Mouse (Mus musculus) hindbrain, embryonic 14.5 days (tissue): ENCODE measurements around the gene Vwa2. TPM values are rescaled to one million over a fixed set of nuclear protein-coding genes. Genes with fewer than 3 reads are reported as not detected.

ENCODE experiments used
- ATAC-seq: fragments of 200-750 bp; cut with Nextera tagmentation; 2 replicates; pipeline ENCODE4 v1.8.0; 2017; ENCODE audit warnings: moderate number of reproducible peaks, mild to moderate bottlenecking, moderate TSS enrichment, moderate library complexity; ENCODE audit not compliant: low FRiP score
- DNase-seq: peaks from one replicate; pipeline ENCODE4 v3.0.0-alpha.2; 2015; ENCODE audit warnings: low spot score
- H3K27ac ChIP-seq: fragments of 300-500 bp; sonication (generic); 2 replicates; pipeline ENCODE4 v1.5.1; 2014; ENCODE audit warnings: mild to moderate bottlenecking, moderate library complexity
- H3K27me3 ChIP-seq: fragments of 300-500 bp; sonication (generic); 2 replicates; pipeline ENCODE4 v1.6.1; 2014; ENCODE audit warnings: mild to moderate bottlenecking, low read length, mixed read lengths; ENCODE audit not compliant: control insufficient read depth, insufficient read depth
- H3K36me3 ChIP-seq: fragments of 300-500 bp; sonication (generic); replicated peaks from 2 replicates; pipeline ENCODE4 v1.6.1; 2014; ENCODE audit not compliant: control insufficient read depth, insufficient read depth
- H3K4me1 ChIP-seq: fragments of 300-500 bp; sonication (generic); replicated peaks from 2 replicates; pipeline ENCODE4 v1.6.1; 2014; ENCODE audit warnings: antibody characterized with exemption, low read length, mixed read lengths; ENCODE audit not compliant: control insufficient read depth, insufficient read depth
- H3K4me2 ChIP-seq: fragments of 300-500 bp; sonication (generic); replicated peaks from 2 replicates; pipeline ENCODE4 v1.6.1; 2014; ENCODE audit warnings: mild to moderate bottlenecking, moderate library complexity
- H3K4me3 ChIP-seq: fragments of 300-500 bp; sonication (generic); replicated peaks from 2 replicates; pipeline ENCODE4 v1.5.1; 2014; ENCODE audit warnings: mild to moderate bottlenecking, low read length
- H3K9ac ChIP-seq: fragments of 300-500 bp; sonication (generic); 2 replicates; pipeline ENCODE4 v1.6.1; 2014
- H3K9me3 ChIP-seq: fragments of 300-500 bp; sonication (generic); 2 replicates; pipeline ENCODE4 v1.6.1; 2016; ENCODE audit warnings: low read length; ENCODE audit not compliant: control insufficient read depth
- WGBS: fragments of 180-500 bp; shearing (Covaris S2); extraction: QIAGEN DNeasy Blood & Tissue Kit; methylation state at CpG from one replicate; pipeline ENCODE4 v1.1.7; 2014; 5-methylcytosine and 5-hydroxymethylcytosine counted together
- polyA plus RNA-seq: library from polyadenylated mRNA; unstranded; fragments of >200 nt; fragmentation: Nextera tagmentation; extraction: Ambion mirVana; gene quantifications from 2 replicates; pipeline ENCODE4 v1.2.1, GENCODE M21; 2014

Gene Vwa2
- polyA plus RNA-seq, 1 experiment from 2014 or later = 0.51 TPM

GRCm38 (mm10) chr19:56920232-56920631, 46.2 kb downstream of the Vwa2 start:
- Histone ChIP-seq H3K9me3 (no peaks in the 10 kb centered on the region), H3K27me3 (no peaks in the 10 kb centered on the region), H3K4me1 (no peaks in the 10 kb centered on the region), H3K9ac (no peak overlapping the region), H3K4me2 (no peak overlapping the region), H3K27ac (no peak overlapping the region), H3K4me3 (no peak overlapping the region), H3K36me3 (no peaks in the 10 kb centered on the region)
- no peak for DNase-seq
- ATAC-seq = no peak
- WGBS = 89% methylated on average over 13 of the region's 13 CpGs

GRCm38 (mm10) chr19:56921744-56922143, 47.7 kb downstream of the Vwa2 start:
- DNase-seq (no peak), ATAC-seq (no peak)
- H3K27me3 ChIP-seq = no peaks in the 10 kb centered on the region
- no peak overlapping the region for H3K27ac ChIP-seq
- H3K4me1 ChIP-seq = no peaks in the 10 kb centered on the region
- no peak overlapping the region for H3K4me2 ChIP-seq
- 72% methylated on average over 5 of the region's 5 CpGs for WGBS
- no peaks in the 10 kb centered on the region for H3K36me3 ChIP-seq
- H3K9ac ChIP-seq = no peak overlapping the region
- no peak overlapping the region for H3K4me3 ChIP-seq
- no peaks in the 10 kb centered on the region for H3K9me3 ChIP-seq

- Histone ChIP-seq H3K27ac (no peak overlapping the region), H3K27me3 (no peaks in the 10 kb centered on the region), H3K9me3 (no peaks in the 10 kb centered on the region), H3K9ac (no peak overlapping the region), H3K4me2 (no peak overlapping the region), H3K36me3 (0 out of 2 replicates have a peak, but pooled peaks cover 3% of the 10 kb centered on the region), H3K4me1 (no peaks in the 10 kb centered on the region), H3K4me3 (no peak overlapping the region)
- DNase-seq (no peak), ATAC-seq (no peak)
- WGBS = 85% methylated on average over 3 of the region's 3 CpGs
Observed at GRCm38 (mm10) chr19:56929392-56929791, 55.3 kb downstream of the Vwa2 start.

GRCm38 (mm10) chr19:56930029-56930428, 56.0 kb downstream of the Vwa2 start:
- 85% methylated on average over 9 of the region's 9 CpGs for WGBS
- no peaks in the 10 kb centered on the region for H3K9me3 ChIP-seq
- H3K27ac ChIP-seq = no peak overlapping the region
- 0 out of 2 replicates have a peak, but pooled peaks cover 3% of the 10 kb centered on the region for H3K36me3 ChIP-seq
- H3K4me3 ChIP-seq = no peak overlapping the region
- no peaks in the 10 kb centered on the region for H3K4me1 ChIP-seq
- no peaks in the 10 kb centered on the region for H3K27me3 ChIP-seq
- no peak overlapping the region for H3K4me2 ChIP-seq
- ATAC-seq (no peak), DNase-seq (no peak)
- no peak overlapping the region for H3K9ac ChIP-seq

GRCm38 (mm10) chr19:56933800-56934199, 59.8 kb downstream of the Vwa2 start:
- Histone ChIP-seq H3K4me2 (no peak overlapping the region), H3K9ac (no peak overlapping the region), H3K4me3 (no peak overlapping the region), H3K36me3 (0 out of 2 replicates have a peak, but pooled peaks cover 3% of the 10 kb centered on the region), H3K9me3 (no peaks in the 10 kb centered on the region), H3K4me1 (no peaks in the 10 kb centered on the region), H3K27me3 (no peaks in the 10 kb centered on the region), H3K27ac (no peak overlapping the region)
- WGBS = 85% methylated on average over 3 of the region's 3 CpGs
- DNase-seq = no peak
- no peak for ATAC-seq

- H3K9ac ChIP-seq = no peak overlapping the region
- WGBS = 90% methylated on average over 6 of the region's 6 CpGs
- no peak overlapping the region for H3K4me2 ChIP-seq
- H3K9me3 ChIP-seq = no peaks in the 10 kb centered on the region
- H3K27ac ChIP-seq = no peak overlapping the region
- DNase-seq (no peak), ATAC-seq (no peak)
- H3K27me3 ChIP-seq = no peaks in the 10 kb centered on the region
- no peak overlapping the region for H3K4me3 ChIP-seq
- 0 out of 2 replicates have a peak, but pooled peaks cover 3% of the 10 kb centered on the region for H3K36me3 ChIP-seq
- no peaks in the 10 kb centered on the region for H3K4me1 ChIP-seq
Observed at GRCm38 (mm10) chr19:56935111-56935510, 61.1 kb downstream of the Vwa2 start.

- no peak overlapping the region for H3K9ac ChIP-seq
- H3K4me2 ChIP-seq = no peak overlapping the region
- no peaks in the 10 kb centered on the region for H3K27me3 ChIP-seq
- 89% methylated on average over 7 of the region's 7 CpGs for WGBS
- no peaks in the 10 kb centered on the region for H3K9me3 ChIP-seq
- H3K4me1 ChIP-seq = no peaks in the 10 kb centered on the region
- no peak for DNase-seq
- H3K27ac ChIP-seq = no peak overlapping the region
- ATAC-seq = no peak
- H3K4me3 ChIP-seq = no peak overlapping the region
- H3K36me3 ChIP-seq = 0 out of 2 replicates have a peak, but pooled peaks cover 3% of the 10 kb centered on the region
Observed at GRCm38 (mm10) chr19:56935777-56936176, 61.7 kb downstream of the Vwa2 start.

GRCm38 (mm10) chr19:56936253-56936652, 62.2 kb downstream of the Vwa2 start:
- no peaks in the 10 kb centered on the region for H3K27me3 ChIP-seq
- 0 out of 2 replicates have a peak, but pooled peaks cover 3% of the 10 kb centered on the region for H3K36me3 ChIP-seq
- no peak for DNase-seq
- ATAC-seq = no peak
- H3K9me3 ChIP-seq = no peaks in the 10 kb centered on the region
- WGBS = 94% methylated on average over 8 of the region's 8 CpGs
- H3K4me2 ChIP-seq = no peak overlapping the region
- no peak overlapping the region for H3K27ac ChIP-seq
- H3K4me3 ChIP-seq = no peak overlapping the region
- no peaks in the 10 kb centered on the region for H3K4me1 ChIP-seq
- no peak overlapping the region for H3K9ac ChIP-seq

- no peaks in the 10 kb centered on the region for H3K4me1 ChIP-seq
- H3K9me3 ChIP-seq = no peaks in the 10 kb centered on the region
- no peaks in the 10 kb centered on the region for H3K27me3 ChIP-seq
- WGBS = 94% methylated on average over 5 of the region's 5 CpGs
- no peak overlapping the region for H3K4me3 ChIP-seq
- ATAC-seq (no peak), DNase-seq (no peak)
- no peak overlapping the region for H3K27ac ChIP-seq
- 0 out of 2 replicates have a peak, but pooled peaks cover 3% of the 10 kb centered on the region for H3K36me3 ChIP-seq
- H3K4me2 ChIP-seq = no peak overlapping the region
- no peak overlapping the region for H3K9ac ChIP-seq
Observed at GRCm38 (mm10) chr19:56937911-56938310, 63.9 kb downstream of the Vwa2 start.

GRCm38 (mm10) chr19:56939826-56940225, 65.8 kb downstream of the Vwa2 start:
- Histone ChIP-seq H3K27ac (no peak overlapping the region), H3K9me3 (no peaks in the 10 kb centered on the region), H3K9ac (no peak overlapping the region), H3K4me3 (no peak overlapping the region), H3K4me1 (no peaks in the 10 kb centered on the region), H3K27me3 (no peaks in the 10 kb centered on the region), H3K4me2 (no peak overlapping the region), H3K36me3 (no peaks in the 10 kb centered on the region)
- 80% methylated on average over 9 of the region's 9 CpGs for WGBS
- no peak for ATAC-seq
- DNase-seq = no peak
